Mouse (Mus musculus): Measurements from ENCODE around the gene Galr2.

Galr2 gene

DNA sequence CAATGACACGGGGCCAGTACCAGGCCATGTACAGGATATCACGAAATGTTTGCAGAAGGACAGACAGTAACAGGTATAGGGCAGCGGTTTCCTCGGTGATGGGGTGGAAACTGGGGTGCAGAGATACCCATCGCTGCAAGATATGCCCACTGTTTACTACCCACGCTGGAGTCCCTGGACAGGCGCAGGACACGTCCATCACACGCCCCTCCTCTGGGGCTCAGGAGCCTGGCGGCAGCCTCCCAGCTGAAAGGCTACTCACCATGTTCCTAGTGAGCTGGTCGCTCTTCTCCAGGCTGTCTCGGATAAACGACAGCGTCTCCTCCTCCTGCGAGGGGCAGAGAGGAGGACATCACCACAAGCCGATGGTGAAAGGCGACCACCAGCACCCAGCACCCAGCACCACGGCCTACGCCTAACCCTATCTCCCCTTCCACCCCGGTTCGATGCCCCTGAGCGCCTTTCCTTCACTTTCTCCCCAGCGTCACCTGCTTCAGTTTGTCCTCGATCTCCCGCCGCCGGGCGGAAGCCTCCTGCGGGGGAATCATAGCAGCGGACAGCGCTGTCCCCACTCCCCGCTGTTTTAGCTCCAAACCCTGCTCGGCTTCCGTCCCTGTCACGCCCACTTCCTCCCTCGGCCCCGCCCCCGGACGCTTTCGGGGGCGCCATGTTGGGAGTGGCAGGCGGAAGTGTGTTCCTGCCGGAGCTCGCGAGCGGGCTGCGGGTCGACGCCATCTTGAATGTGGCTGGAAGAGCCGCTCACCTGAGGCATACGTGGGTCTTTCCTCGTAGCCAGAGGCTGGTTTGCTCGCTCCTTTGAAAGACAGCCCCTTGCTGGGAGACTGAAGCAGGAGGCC is 25.6 kb downstream of the Galr2 start:
- in situ Hi-C loops (cut with MboI, MseI): no loop called here

DNA sequence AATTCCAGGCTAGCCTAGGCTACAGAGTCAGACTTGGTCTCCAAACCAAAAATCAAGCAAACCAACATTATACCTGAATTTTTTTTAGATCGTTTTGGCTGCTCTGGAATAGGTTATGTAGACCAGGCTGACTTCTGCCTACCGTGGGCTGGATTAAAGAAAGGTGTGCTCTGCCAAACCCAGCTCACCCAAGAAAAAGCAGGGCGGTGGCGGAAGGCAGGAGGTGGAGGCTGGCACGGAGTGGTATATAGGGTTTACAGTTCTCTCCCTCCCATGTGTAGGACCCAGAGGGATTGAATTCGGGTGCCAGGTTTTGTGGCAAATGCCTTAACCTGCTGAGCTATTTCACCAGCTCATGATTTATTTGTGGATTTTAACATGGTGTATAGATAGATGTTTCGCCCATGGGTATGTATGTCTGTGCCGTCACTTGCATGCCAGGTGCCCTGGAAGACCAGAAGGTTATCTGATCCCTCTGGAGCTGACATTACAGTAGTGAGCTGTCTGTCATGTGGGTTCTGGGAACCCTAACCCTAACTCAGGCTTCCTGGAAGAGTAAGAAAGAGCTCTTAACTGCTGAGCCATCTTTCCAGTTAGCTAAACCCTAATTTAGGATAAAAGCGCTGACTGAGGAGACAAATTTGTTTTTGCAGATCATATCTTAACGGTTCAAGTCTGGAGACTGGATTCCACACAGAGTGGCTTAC is 26.4 kb downstream of the Galr2 start, which contains the start of gene Exoc7:
Gene Exoc7, minus strand, starts transcription at position 215 of the 707 bp plus-strand sequence.
- in situ Hi-C loops (cut with MboI, MseI): no loop called here

DNA sequence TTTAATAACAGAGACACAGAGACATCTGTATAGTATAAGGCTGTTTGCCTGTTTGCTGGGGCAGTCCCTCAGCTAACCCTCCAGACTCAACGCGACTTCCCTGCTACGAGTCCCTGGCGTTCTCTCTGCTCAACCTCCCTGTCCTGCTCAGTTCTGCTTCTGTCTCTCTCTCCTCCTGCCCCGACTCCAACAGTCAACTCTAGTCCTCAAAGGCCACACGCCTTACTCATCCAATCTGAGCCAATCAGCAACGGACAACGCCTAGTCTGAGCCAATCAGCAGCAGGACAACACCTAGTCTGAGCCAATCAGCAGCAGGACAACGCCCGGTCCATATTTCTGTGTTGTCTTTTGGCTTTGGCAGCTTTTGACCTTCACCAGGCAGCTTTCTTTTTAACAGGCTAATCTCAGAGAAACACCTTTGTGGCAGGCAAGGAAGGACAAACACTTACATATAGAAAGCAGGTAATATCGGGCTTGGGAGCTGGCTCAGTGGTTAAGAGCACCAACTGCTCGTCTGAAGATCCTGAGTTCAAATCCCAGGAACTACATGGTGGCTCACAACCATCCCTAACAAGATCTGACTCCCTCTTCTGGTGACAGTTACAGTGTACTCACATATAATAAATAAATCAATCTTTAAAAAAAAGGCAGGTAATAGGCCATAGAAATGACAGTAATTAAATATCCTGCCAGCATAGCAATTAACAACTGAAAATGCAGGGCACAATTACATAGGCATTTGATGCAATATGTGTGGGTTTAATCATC is 27.2 kb downstream of the Galr2 start:
- in situ Hi-C loops (cut with MboI, MseI): no loop called here

- in situ Hi-C loops (cut with MboI, MseI): no loop called here
These were observed 28.9 kb downstream of the Galr2 start for GRCm38 (mm10) chr11:116309601-116310000.

DNA sequence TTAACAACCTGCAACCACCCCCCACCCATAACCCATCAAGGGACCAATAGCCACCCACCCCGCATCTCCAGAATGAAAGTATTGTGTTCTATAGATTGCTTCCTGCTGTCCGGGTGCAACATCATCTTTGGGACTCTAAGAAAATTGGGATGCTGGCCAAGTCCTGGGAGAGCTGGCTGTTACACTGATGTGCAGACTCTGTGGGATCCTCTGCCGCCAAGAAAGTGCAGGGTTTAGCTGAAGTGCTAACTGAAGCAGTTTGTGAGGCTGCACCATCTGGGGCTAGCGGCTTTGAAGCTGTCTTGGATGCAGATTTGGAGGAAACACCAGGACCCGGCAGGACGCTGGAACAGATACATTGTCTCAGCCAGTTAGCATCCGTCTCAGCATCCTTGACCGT is 30.4 kb downstream of the Galr2 start:
- in situ Hi-C loops (cut with MboI, MseI): no loop called here

DNA sequence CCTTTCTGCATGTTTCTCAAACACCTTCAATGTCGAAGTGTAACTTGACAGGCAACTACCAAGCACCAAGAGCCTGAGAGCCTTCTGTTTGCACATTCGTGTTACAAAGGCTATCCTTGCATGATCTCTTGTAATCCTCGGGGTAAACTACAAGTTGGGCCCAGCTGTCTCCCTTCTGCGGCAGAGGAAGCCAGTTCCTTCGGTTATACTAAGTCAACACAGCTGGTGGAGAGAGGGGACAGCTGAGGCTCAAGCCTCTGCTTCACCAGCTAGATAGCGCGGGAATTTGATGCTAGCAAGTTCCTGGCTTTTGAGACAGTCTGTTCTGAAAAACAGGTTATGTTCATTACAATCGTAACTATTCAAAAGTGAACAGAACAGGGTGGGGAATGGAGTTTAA is 31.6 kb downstream of the Galr2 start:
- in situ Hi-C loops (cut with MboI, MseI): no loop called here

DNA sequence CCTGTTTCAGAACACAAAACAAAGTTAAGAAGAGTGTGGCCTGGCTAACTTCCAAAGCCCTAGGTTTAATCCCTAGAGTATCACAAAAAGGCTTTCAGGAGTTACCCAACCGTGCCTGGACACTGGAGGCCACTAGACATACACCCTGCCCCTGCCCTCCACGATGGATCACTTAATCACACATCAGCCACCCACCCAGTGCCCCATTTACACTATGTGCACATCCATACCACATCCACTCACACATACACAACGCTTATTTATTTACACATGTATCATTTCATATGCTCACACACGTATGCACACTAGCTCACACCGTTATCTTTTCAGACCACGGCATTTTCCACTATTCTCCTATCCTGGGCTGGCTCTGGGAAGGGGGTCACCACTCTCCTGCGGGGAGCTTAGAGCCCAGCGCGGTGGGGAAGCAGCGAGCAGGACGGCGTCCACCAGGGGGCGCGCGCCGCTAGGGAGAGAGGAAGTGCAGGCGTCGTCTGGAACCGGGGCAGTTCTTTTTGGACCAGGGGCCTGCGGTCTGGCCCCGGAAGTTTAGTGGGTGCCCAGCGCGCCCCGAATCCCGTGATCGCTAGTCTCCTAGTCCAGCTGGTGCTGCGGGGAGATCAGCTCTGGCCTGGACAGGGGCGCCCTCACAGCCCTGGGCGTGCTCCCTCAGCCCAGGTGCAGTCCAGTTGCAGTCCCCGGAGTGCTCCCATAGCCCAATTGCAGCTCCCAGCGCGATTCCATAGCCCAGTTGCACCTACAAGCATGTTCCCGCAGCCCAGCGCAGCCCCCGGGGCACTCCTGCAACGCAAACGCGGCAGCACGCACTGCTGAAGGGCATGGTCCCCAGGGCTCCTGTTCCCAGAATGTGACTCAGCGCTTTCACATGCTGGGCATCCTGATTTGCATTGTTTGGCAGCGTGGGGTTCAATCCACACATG is 38.2 kb downstream of the Galr2 start:
- in situ Hi-C loops (cut with MboI, MseI): loop anchor here (5.0 kb wide), 1 partner anchor 128 kb away; no protein-coding TSS in a partner anchor

DNA sequence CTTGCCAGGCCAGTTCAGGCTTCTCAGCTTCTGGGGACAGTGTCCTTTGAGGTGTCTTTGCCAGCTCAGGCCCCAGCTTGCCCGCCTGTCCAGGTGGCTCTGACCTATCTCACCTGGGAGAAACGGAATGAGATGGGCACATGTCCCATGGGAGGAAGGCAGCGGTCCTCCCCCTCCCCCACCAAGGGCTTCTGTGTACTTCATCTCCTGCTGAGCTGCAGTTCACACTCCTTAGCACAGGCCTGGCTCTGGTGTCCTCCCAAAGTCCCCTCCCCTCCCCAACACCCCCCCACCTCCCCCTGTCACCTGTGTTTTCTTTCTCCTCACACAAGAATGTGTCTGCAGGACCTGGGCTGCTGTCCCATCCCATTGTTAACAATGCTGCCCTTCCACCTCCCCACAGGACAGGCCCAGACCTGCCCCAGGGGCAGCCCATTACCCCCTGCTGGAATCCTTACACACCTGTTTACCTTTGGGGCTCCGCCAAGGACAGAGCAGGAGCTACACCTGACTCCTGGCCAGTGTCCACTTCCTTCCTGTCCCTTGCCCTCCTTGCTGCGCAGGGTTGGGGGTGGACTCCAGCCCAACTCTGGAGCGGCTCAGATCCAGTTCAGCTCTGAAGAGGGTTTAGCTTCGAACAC is 46.3 kb downstream of the Galr2 start:
- in situ Hi-C loops (cut with MboI, MseI): no loop called here

DNA sequence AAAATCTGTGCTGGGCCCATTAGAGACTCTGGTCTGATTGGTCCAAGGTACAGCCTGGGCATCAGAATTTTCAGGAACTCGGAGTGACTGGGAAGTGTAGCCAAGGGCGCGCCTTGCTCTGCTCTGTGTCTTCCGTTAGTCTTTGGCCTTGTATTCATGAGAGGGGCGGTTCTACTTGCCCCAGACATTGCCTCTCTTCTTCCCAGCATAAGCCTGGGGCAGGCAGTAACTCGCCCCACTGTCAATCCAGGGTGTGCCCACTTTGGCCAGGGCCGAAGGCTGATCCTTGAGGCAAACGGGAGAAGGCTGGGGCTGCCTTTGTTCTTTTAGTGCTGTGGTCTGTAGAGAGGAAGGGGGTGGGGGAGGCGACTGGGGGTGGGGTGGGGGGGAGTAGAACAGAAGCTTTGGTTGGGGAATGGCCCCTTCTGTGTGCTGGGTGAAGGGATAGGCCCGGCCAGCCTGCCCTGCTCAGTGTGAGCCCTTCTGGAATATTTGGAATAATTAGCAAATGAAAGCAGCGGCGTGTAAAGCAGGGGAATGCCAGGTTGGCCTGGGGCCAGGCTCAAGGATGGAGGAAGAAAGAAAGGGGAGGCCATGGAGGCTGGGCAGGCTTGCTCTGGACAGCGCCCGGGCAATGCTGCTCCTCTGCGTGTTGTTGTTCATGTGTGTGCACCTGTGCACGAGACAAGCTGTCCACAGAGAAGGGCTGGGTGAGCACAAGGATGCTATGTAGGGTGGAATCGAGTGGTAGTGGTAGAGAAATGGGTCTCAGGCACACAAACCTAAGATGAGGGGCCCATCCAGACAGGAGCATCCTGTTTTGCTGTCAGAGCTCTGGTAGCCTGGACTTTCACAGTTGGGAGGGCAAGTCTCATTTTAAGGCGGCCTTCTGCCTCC is 48.8 kb downstream of the Galr2 start:
- in situ Hi-C loops (cut with MboI, MseI): no loop called here

DNA sequence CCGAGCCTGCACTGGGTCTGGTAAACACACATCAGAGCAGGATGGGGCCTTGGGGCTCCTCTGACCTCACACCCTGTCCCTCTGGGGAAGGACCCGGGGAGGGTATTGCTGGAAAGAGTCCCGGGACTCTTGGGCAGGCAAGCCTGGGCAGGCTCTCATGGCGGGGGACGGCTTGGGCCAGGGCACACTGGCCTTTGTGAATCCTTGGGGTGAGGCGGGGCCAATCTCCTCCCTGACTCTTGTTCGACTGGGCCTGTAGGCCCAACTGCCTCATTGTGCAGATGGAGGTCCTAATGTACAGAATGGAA is 49.4 kb downstream of the Galr2 start:
- in situ Hi-C loops (cut with MboI, MseI): no loop called here

DNA sequence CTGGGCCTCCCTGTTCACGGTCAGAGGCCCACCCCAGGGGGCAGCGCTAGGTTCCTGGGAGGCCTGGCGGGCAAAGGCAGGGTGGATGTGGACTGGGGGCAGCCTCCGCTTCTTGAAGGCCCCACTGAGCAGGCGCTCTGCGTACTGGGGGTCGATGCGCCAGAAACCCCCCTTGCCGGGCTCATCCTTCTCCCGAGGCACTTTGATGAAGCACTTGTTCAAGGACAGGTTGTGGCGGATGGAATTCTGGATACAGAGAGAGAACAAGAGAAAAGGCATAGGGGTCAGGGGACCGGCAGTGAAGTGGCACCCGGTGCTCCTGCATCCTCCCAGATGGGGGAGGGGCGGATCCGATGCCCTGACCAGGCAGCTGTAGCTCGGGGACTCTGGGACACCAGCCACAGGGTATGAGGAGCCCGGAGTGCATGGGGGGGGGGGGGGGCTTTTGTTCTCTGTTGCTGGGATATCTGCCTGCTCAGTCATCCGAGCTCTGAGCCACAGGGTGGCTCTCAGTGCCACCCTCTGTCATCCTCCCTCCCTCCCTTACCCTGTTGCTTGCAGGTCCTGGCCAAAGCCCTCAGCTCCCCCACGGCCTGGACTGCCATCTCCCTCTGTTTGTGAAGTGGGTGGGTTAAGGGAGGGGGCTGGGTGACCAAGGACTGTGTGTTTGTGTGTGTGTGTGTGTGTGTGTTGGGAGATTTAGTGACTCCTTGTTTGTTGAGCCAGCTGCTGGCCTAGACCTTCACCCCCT is 51.7 kb downstream of the Galr2 start:
- in situ Hi-C loops (cut with MboI, MseI): no loop called here

- in situ Hi-C loops (cut with MboI, MseI): no loop called here
These were observed 52.2 kb downstream of the Galr2 start for GRCm38 (mm10) chr11:116332983-116333270.
